Mouse (Mus musculus) heart, postnatal 0 days (tissue): ENCODE measurements around the gene B230104I21Rik.

ENCODE experiments used
- CTCF ChIP-seq: IDR thresholded peaks from 2 replicates; pipeline ENCODE4 v1.5.1; 2016; ENCODE audit warnings: antibody characterized with exemption, control low read depth, low read depth
- EP300 ChIP-seq: IDR thresholded peaks from 2 replicates; pipeline ENCODE4 v1.6.1; 2016; ENCODE audit warnings: antibody characterized with exemption, low read depth

- peak; percentile 16 for TF ChIP-seq CTCF
- no peak for TF ChIP-seq EP300
Observed at GRCm38 (mm10) chr4:154392641-154393040, 56.7 kb downstream of the B230104I21Rik start.
